Mouse (Mus musculus) liver, embryonic 18 days (tissue): ENCODE results near the gene Gng8. TPM values are rescaled to one million over a fixed set of nuclear protein-coding genes. Genes with fewer than 3 reads are reported as not detected.

ENCODE experiments used
- polyA plus RNA-seq: library from polyadenylated mRNA; depleted of rRNA; stranded (reverse); fragments of >200 nt; gene quantifications from 2 replicates; pipeline ENCODE4 v1.2.3, GENCODE M21; 2012; rRNA removed

The Gng8 gene
- 0.50 and 0.61 TPM in 2 replicates for polyA plus RNA-seq

GRCm38 (mm10) chr7:16891641-16892351 lies at the start of gene Gng8:
Gng8 (plus strand) TSS chr7:16891786.

GRCm38 (mm10) chr7:16842645-16843063 lies 48.9 kb upstream of the Gng8 start, which contains the start of gene Prkd2:
Prkd2 (plus strand) TSS chr7:16842902.

GRCm38 (mm10) chr7:16875310-16875325 lies 16.5 kb upstream of the Gng8 start, which contains the start of gene Dact3:
Dact3 (plus strand) TSS chr7:16875317.

GRCm38 (mm10) chr7:16906281-16906680 lies 14.7 kb downstream of the Gng8 start, which contains the start of gene Ptgir:
Ptgir (plus strand) TSS chr7:16906490.

GRCm38 (mm10) chr7:16924037-16924834 lies 32.6 kb downstream of the Gng8 start, which contains the start of gene Calm3:
Calm3 (minus strand) TSS chr7:16924114.

GRCm38 (mm10) chr7:16944061-16944807 lies 52.6 kb downstream of the Gng8 start, which contains the start of gene Pnmal2:
Pnmal2 (plus strand) TSS chr7:16944682.

Other genes starting within 250 kb of the Gng8 start
- gene Ceacam15, start 216.1 kb upstream of the Gng8 start, polyA plus RNA-seq = not detected in 2 replicates
- not detected in 2 replicates for gene Ceacam9, start 169.9 kb upstream of the Gng8 start, polyA plus RNA-seq
- gene Ap2s1, start 153.4 kb upstream of the Gng8 start, polyA plus RNA-seq = 154 and 157 TPM in 2 replicates
- gene Slc1a5, start 110.4 kb upstream of the Gng8 start, polyA plus RNA-seq = 73.9 and 75.4 TPM in 2 replicates
- gene Strn4, start 75.9 kb upstream of the Gng8 start, polyA plus RNA-seq = 30.6 and 36.3 TPM in 2 replicates
- gene Fkrp, start 75.1 kb upstream of the Gng8 start, polyA plus RNA-seq = 7.4 and 7.5 TPM in 2 replicates
- 4.9 and 5.2 TPM in 2 replicates for gene Prkd2, start 48.9 kb upstream of the Gng8 start, polyA plus RNA-seq
- gene Dact3, start 16.5 kb upstream of the Gng8 start, polyA plus RNA-seq = 0.61 and 0.81 TPM in 2 replicates
- gene Ptgir, start 14.7 kb downstream of the Gng8 start, polyA plus RNA-seq = 1.1 and 1.4 TPM in 2 replicates
- gene Calm3, start 32.3 kb downstream of the Gng8 start, polyA plus RNA-seq = 68.8 and 69.7 TPM in 2 replicates
- 0.03 and 0.04 TPM in 2 replicates for gene Pnmal2, start 52.9 kb downstream of the Gng8 start, polyA plus RNA-seq
- gene Pnmal1, start 67.9 kb downstream of the Gng8 start, polyA plus RNA-seq = 0.01 TPM in 2 replicates
- gene Gm42372, start 91.3 kb downstream of the Gng8 start, polyA plus RNA-seq = 0.01 TPM in 1 of 2 replicates, not detected in the other
- gene Ccdc8, start 100.9 kb downstream of the Gng8 start, polyA plus RNA-seq = 3.1 and 3.7 TPM in 2 replicates
- gene Ppp5c, start 136.1 kb downstream of the Gng8 start, polyA plus RNA-seq = 44.4 and 50.5 TPM in 2 replicates
- gene Hif3a, start 170.6 kb downstream of the Gng8 start, polyA plus RNA-seq = 13.2 and 22.6 TPM in 2 replicates
- 0.70 and 0.99 TPM in 2 replicates for gene Psg16, start 182.3 kb downstream of the Gng8 start, polyA plus RNA-seq